21 mouse cellular contexts compared by ENCODE assay signal in genomic region chr6:134247324-134247723, GRCm38 (mm10).
DNase-seq lines count a peak whose midpoint lies in the region; ATAC-seq and TF ChIP-seq lines count a peak whose summit lies in the region.
"Had no signal": no experiment of that assay in that cellular context is flagged by ENCODE, and none has a peak within 500 bp of the region (broad histone marks: within the 10 kb centered on the region; RNA-seq: fewer than 3 reads in every experiment).

No protein-coding gene starts in this region.

- no peaks in the 10 kb centered on the region for H3K36me3 ChIP-seq in lung, postnatal 0 days (ENCODE audit: insufficient read depth, low read length)
- peaks cover 26% of the 10 kb centered on the region; the same call in 1 of the 2 replicates for H3K36me3 ChIP-seq in macrophage (ENCODE audit: inconsistent target)
- peaks cover 2% of the 10 kb centered on the region for H3K36me3 ChIP-seq in splenic B cell, adult 2 months (ENCODE audit: control insufficient read depth, insufficient read depth, low read length, poor library complexity, severe bottlenecking)

- no peak for TF ChIP-seq CTCF in lung, postnatal 0 days (IDR thresholded peaks at IDR 0.05)
- no peak for TF ChIP-seq CTCF in bone marrow macrophage, adult 2 months (IDR thresholded peaks at IDR 0.05; ENCODE audit: low read depth, low read length)

- H3K4me3 ChIP-seq in lung, postnatal 0 days (ENCODE audit: low read depth, low read length) = no peak overlapping the region
- H3K4me3 ChIP-seq in bone marrow macrophage, adult 2 months (ENCODE audit: insufficient read depth, low read length) = peak overlapping the region; percentile 4; the same call in 1 of the 2 replicates
- H3K4me3 ChIP-seq in macrophage (ENCODE audit: inconsistent target) = no peak overlapping the region
- H3K4me3 ChIP-seq: heart, adult 2 months; liver, embryonic 13.5 days; lung, embryonic 15.5 days; midbrain, embryonic 10.5 days; stomach, embryonic 15.5 days had no signal

- TF ChIP-seq POLR2A in bone marrow macrophage, adult 2 months (IDR thresholded peaks at IDR 0.05; ENCODE audit: borderline replicate concordance, low read depth, low read length) = no peak

- no peak overlapping the region for H3K9ac ChIP-seq in lung, postnatal 0 days (replicated peaks; ENCODE audit: low read depth)
- H3K9ac ChIP-seq: liver, embryonic 13.5 days; lung, embryonic 15.5 days; stomach, embryonic 15.5 days had no signal

- no peak overlapping the region for H3K27ac ChIP-seq in lung, postnatal 0 days (ENCODE audit: low read length)
- peak overlapping the region; percentile 9 for H3K27ac ChIP-seq in bone marrow macrophage, adult 2 months (ENCODE audit: insufficient read depth, low read depth, low read length)
- H3K27ac ChIP-seq in macrophage = peak overlapping the region; percentile 32
- H3K27ac ChIP-seq: heart, adult 2 months; kidney, postnatal 0 days; liver, embryonic 13.5 days; lung, embryonic 15.5 days; midbrain, embryonic 10.5 days; stomach, embryonic 15.5 days had no signal

- no peak for ATAC-seq in lung, postnatal 0 days
- ATAC-seq: forebrain, embryonic 14.5 days had no signal

- 71% methylated on average over 9 of the region's 9 CpGs for WGBS in lung, postnatal 0 days
- WGBS in macrophage (ENCODE audit: missing documents) = 8% methylated on average over 5 of the region's 9 CpGs

- TF ChIP-seq EP300 in lung, postnatal 0 days (IDR thresholded peaks at IDR 0.05) = no peak

- peak; percentile 30 for DNase-seq in lung, postnatal 0 days (ENCODE audit: low spot score)
- no peak for DNase-seq in lung, postnatal 10 days
- DNase-seq in splenic B cell, adult 2 months (ENCODE audit: low read depth, low spot score) = peak; percentile 32
- DNase-seq in adrenal gland, postnatal 25 days = no peak
- DNase-seq in spleen, adult 12 weeks (ENCODE audit: low spot score) = no peak
- DNase-seq: adrenal gland, adult 8-10 months; B cell, adult 2 months; cerebellum, adult 18-20 months; gastrocnemius, postnatal 14 days; heart, adult 2 months; kidney, adult 18-20 months; liver, embryonic 13.5 days; right cerebral cortex, adult 18-20 months; thymus, adult 18-20 months had no signal

- H3K4me2 ChIP-seq in lung, postnatal 0 days (replicated peaks; ENCODE audit: low read depth, low read length) = no peak overlapping the region
- H3K4me2 ChIP-seq: liver, embryonic 13.5 days; lung, embryonic 15.5 days; stomach, embryonic 15.5 days had no signal

- no peaks in the 10 kb centered on the region for H3K9me3 ChIP-seq in lung, postnatal 0 days (ENCODE audit: low read length)
- H3K9me3 ChIP-seq: liver, embryonic 13.5 days; lung, embryonic 15.5 days; midbrain, embryonic 10.5 days; stomach, embryonic 15.5 days had no signal

- H3K4me1 ChIP-seq in lung, postnatal 0 days (ENCODE audit: insufficient read depth, low read depth, low read length) = peaks cover 6% of the 10 kb centered on the region; the same call in 1 of the 2 replicates
- H3K4me1 ChIP-seq in bone marrow macrophage, adult 2 months (ENCODE audit: control insufficient read depth, insufficient read depth, low read length) = peaks cover 46% of the 10 kb centered on the region
- H3K4me1 ChIP-seq: midbrain, embryonic 10.5 days had no signal

- H3K79me2 ChIP-seq in macrophage (ENCODE audit: inconsistent target) = peaks cover 53% of the 10 kb centered on the region; the same call in 1 of the 2 replicates

- H3K27me3 ChIP-seq in lung, postnatal 0 days (replicated peaks; ENCODE audit: insufficient read depth, low read length) = no peaks in the 10 kb centered on the region
- no peaks in the 10 kb centered on the region for H3K27me3 ChIP-seq in splenic B cell, adult 2 months (ENCODE audit: control insufficient read depth, insufficient read depth, low read length, poor library complexity, severe bottlenecking)
- H3K27me3 ChIP-seq: liver, embryonic 13.5 days; lung, embryonic 15.5 days; stomach, embryonic 15.5 days had no signal

Comparison
In these comparisons a context has a peak if more than half of its experiments do, and no peak if none do; other contexts are left out.
1. DNase-seq: peak in lung, postnatal 0 days (single experiment) and splenic B cell, adult 2 months (single experiment); none in lung, postnatal 10 days (single experiment), adrenal gland, postnatal 25 days (single experiment) and spleen, adult 12 weeks (single experiment).